Mouse (Mus musculus): ENCODE measurements at regions not wholly inside any gene's neighbourhood (a gene's known extent, or its start where the extent isn't known, plus 50 kb on each side); places are given as distances from the start of the nearest gene placed in this dataset.

DNA sequence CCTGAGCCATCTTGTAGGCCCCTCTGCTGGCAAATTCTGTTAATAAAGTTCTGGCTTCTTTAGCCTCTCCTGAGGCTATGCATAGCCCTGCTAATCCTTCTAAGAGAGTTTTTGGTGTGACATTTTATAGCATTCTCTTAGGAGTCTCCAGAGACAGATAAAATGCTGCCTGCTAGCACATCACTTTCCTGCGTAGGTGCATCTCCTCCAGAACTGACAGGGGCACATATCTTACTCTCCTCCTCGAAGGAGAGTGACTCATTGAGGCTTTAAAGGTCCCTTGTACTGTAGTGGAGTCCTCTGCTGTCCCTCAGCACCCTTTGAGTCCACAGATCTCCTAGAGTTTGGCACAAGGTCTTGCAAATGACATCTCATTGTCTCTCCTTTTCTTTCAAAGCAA lies 132.6 kb upstream of the Zbtb20 start:
- TF ChIP-seq CTCF (IDR thresholded peaks at IDR 0.05; ENCODE audit: low read depth, low read length) (no peak), POLR2A (IDR thresholded peaks at IDR 0.05; ENCODE audit: borderline replicate concordance, low read depth, low read length) (no peak)
